Mouse (Mus musculus): ENCODE data around the gene Jmjd6. TPM values are rescaled to one million over a fixed set of nuclear protein-coding genes. Genes with fewer than 3 reads are reported as not detected.
A peak's percentile ranks its signal among the peaks of the same experiment; 100 is the strongest.
"Not testable (repeated sequence)": the region's sequence is repeated elsewhere in the genome, so short reads cannot be mapped to it uniquely, and the experiment has no call there.

Jmjd6 gene
- polyA plus RNA-seq, 1 experiment from 2014 or later, result 94.4 TPM

- peaks cover 23% of the 10 kb centered on the region for H3K36me3 ChIP-seq
- no peaks in the 10 kb centered on the region for H3K27me3 ChIP-seq (replicated peaks)
- H3K27ac ChIP-seq, result no peak overlapping the region
- H3K9ac ChIP-seq, result no peak overlapping the region
- no peak overlapping the region for H3K4me3 ChIP-seq
- H3K4me2 ChIP-seq (replicated peaks), result no peak overlapping the region
- no peaks in the 10 kb centered on the region for H3K9me3 ChIP-seq
- peaks cover 16% of the 10 kb centered on the region for H3K4me1 ChIP-seq
- ATAC-seq (ENCODE audit: low FRiP score, low read depth), result no peak
Observed at GRCm38 (mm10) chr11:116849587-116849986, 6.3 kb upstream of the Jmjd6 start.

DNA sequence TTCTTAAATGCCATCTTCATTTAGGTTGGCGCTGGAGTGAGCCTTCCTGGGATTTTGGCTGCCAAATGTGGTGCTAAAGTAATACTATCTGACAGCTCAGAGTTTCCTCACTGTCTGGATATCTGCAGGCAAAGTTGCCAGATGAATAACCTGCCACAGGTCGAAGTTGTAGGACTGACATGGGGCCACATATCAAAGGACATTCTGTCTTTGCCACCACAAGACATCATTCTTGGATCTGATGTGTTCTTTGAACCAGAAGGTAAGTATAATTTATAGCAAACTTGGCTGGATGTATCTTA lies 5.6 kb upstream of the Jmjd6 start:
- not testable (repeated sequence) for H3K9ac ChIP-seq; H3K27ac ChIP-seq; H3K4me2 ChIP-seq (replicated peaks); H3K9me3 ChIP-seq; H3K4me3 ChIP-seq; H3K27me3 ChIP-seq (replicated peaks); ATAC-seq (ENCODE audit: low FRiP score, low read depth)
- WGBS, result 66% methylated on average over 2 of the region's 2 CpGs
- peaks cover 18% of the 10 kb centered on the region for H3K4me1 ChIP-seq
- peaks cover 23% of the 10 kb centered on the region for H3K36me3 ChIP-seq

DNA sequence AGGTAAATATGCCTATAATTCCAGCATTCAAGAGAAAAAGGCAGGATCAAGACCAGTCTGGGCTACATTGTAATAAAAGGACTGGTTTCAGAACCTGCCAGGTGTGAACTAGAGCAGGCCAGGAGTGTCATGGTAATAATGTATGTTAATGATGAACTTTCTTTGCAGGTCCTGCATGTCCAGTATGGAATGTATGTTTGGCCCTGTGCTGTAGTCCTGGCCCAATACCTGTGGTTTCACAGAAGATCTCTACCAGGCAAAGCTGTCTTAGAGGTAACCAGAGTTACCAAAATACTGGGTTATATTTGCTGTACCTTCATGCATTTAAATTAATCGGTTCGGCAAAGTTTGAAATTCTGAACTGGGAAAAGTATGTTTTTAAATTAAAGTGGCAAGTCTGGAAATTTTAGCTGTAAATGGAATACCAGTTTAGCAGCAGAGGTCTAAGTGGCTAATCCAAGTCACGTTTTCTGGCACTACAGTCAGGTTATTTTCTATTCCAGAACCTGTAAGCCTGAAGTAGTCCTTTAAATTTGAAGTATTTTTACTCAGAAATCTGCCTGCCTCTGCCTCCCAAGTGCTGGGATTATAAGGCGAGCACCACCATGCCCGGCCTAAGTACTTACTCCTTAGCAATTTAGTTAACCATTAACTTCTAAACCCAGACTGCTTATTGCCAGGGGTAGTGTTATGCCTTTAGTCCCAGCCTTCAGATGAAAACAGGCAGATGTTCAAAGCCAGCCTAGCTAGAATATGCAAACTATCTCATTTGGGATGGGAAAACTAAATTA lies 5.0 kb upstream of the Jmjd6 start:
- no peak for ATAC-seq (ENCODE audit: low FRiP score, low read depth)
- no peaks in the 10 kb centered on the region for H3K27me3 ChIP-seq (replicated peaks)
- no peak overlapping the region for H3K4me2 ChIP-seq (replicated peaks)
- H3K27ac ChIP-seq, result no peak overlapping the region
- peaks cover 23% of the 10 kb centered on the region for H3K36me3 ChIP-seq
- peaks cover 20% of the 10 kb centered on the region for H3K4me1 ChIP-seq
- 80% methylated on average over 5 of the region's 5 CpGs for WGBS
- H3K9ac ChIP-seq, result no peak overlapping the region
- no peaks in the 10 kb centered on the region for H3K9me3 ChIP-seq
- H3K4me3 ChIP-seq, result no peak overlapping the region

DNA sequence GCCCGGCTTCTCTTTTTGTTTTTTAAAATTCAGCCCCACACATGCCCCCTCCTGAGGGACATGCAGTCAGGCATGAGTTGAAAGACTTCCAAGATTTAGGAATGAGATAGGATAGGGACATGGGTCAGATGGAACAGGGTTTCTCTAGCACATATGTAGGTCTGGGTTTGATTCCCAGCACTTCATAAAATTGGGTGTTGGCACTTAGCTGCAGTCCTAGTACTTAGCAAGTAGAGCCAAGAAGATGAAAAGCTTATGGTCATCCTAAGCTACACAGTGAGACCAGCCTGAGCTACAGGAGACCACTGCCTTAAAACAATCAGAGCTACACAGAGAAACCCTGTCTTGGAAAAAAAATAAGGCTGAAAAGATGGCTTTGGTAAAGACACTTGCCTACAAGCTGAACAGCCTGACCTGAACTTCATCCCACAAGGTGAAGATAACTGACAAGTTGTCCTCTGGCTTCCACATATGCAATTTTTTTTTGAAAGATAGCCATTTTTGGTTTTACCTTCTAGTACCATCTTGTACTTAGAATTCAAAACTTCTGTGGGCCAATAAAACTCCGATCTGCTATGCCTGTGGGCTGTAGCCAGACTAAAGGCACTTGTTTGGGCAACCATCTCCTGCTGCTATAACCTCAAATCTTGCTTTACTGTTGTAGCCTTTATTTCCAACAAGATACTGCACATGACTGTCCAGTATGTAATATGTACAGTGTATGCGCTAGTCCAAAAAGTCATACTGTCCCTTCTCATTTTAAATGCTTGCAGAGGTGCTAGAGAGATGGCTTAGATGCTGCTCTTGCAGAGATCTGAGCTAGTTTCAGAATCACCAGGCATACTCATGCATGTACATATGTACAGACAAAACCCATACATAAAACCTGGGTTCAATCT lies 4.2 kb upstream of the Jmjd6 start:
- Histone ChIP-seq H3K9me3 (no peaks in the 10 kb centered on the region), H3K9ac (no peak overlapping the region), H3K27ac (no peak overlapping the region), H3K36me3 (peaks cover 23% of the 10 kb centered on the region), H3K4me2 (replicated peaks) (no peak overlapping the region), H3K4me3 (no peak overlapping the region), H3K27me3 (replicated peaks) (no peaks in the 10 kb centered on the region), H3K4me1 (peaks cover 20% of the 10 kb centered on the region)
- no peak for ATAC-seq (ENCODE audit: low FRiP score, low read depth)
- 94% methylated on average over 3 of the region's 3 CpGs for WGBS

- no peak for ATAC-seq (ENCODE audit: low FRiP score, low read depth)
- Histone ChIP-seq H3K4me2 (replicated peaks) (no peak overlapping the region), H3K9ac (no peak overlapping the region), H3K36me3 (peaks cover 23% of the 10 kb centered on the region), H3K27ac (no peak overlapping the region), H3K9me3 (no peaks in the 10 kb centered on the region), H3K4me1 (peaks cover 25% of the 10 kb centered on the region), H3K4me3 (no peak overlapping the region), H3K27me3 (replicated peaks) (no peaks in the 10 kb centered on the region)
- 82% methylated on average over 4 of the region's 4 CpGs for WGBS
Observed at GRCm38 (mm10) chr11:116846593-116847181, 3.4 kb upstream of the Jmjd6 start.

GRCm38 (mm10) chr11:116842531-116843260 lies 553 bp downstream of the Jmjd6 start:
- Histone ChIP-seq H3K9me3 (no peaks in the 10 kb centered on the region), H3K4me1 (peaks cover 39% of the 10 kb centered on the region), H3K27ac (peak overlapping the region; percentile 95), H3K4me3 (peak overlapping the region; percentile 74), H3K27me3 (replicated peaks) (no peaks in the 10 kb centered on the region), H3K36me3 (peaks cover 35% of the 10 kb centered on the region), H3K4me2 (replicated peaks) (peak overlapping the region; percentile 91), H3K9ac (peak overlapping the region; percentile 90)
- peak; percentile 83 for ATAC-seq (ENCODE audit: low FRiP score, low read depth)
- under 1% methylated on average over 73 of the region's 73 CpGs for WGBS

- WGBS, result 89% methylated on average over 4 of the region's 4 CpGs
- no peak for ATAC-seq (ENCODE audit: low FRiP score, low read depth)
- H3K4me2 ChIP-seq (replicated peaks), result peak overlapping the region; percentile 91
- H3K4me1 ChIP-seq, result peaks cover 39% of the 10 kb centered on the region
- no peak overlapping the region for H3K27ac ChIP-seq
- H3K9me3 ChIP-seq, result no peaks in the 10 kb centered on the region
- peak overlapping the region; percentile 30; the same call in 1 of the 2 replicates for H3K9ac ChIP-seq
- no peaks in the 10 kb centered on the region for H3K27me3 ChIP-seq (replicated peaks)
- 0 out of 2 replicates have a peak overlapping the region, but pooled peaks have one; percentile 13 for H3K4me3 ChIP-seq
- H3K36me3 ChIP-seq, result peaks cover 51% of the 10 kb centered on the region
Observed at GRCm38 (mm10) chr11:116840748-116841147, 2.5 kb downstream of the Jmjd6 start.

- no peak overlapping the region for H3K27ac ChIP-seq
- H3K9me3 ChIP-seq, result no peaks in the 10 kb centered on the region
- H3K36me3 ChIP-seq, result peaks cover 63% of the 10 kb centered on the region
- 0 out of 2 replicates have a peak overlapping the region, but pooled peaks have one; percentile 3 for H3K4me2 ChIP-seq (replicated peaks)
- ATAC-seq (ENCODE audit: low FRiP score, low read depth), result no peak
- H3K9ac ChIP-seq, result 0 out of 2 replicates have a peak overlapping the region, but pooled peaks have one; percentile 10
- H3K4me3 ChIP-seq, result no peak overlapping the region; the same call in 1 of the 2 replicates
- 74% methylated on average over 7 of the region's 7 CpGs for WGBS
- peaks cover 37% of the 10 kb centered on the region for H3K4me1 ChIP-seq
- no peaks in the 10 kb centered on the region for H3K27me3 ChIP-seq (replicated peaks)
Observed at GRCm38 (mm10) chr11:116839601-116840000, 3.6 kb downstream of the Jmjd6 start.

DNA sequence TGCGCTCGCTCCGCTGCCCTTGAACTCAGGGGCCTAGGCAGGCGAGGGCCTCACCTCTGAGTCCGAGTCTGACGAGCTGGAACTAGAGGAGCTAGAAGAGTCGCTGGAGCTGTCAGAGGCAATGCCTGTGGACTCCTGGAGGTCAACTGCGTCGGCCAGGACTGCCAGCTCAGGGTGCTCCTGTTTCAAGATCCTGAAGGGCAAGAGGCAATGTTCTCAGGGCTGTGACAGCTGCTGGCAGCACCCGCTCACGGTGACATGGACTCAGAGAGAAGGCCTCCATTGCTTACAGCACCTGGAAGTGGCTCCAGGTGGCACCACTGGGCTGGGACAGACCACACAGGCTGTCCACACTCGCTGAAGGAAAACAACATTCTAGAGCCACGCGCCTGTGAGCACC lies 4.3 kb downstream of the Jmjd6 start:
- no peaks in the 10 kb centered on the region for H3K27me3 ChIP-seq (replicated peaks)
- H3K36me3 ChIP-seq, result peaks cover 69% of the 10 kb centered on the region

GRCm38 (mm10) chr11:116837441-116837840 lies 5.8 kb downstream of the Jmjd6 start:
- H3K4me3 ChIP-seq, result no peak overlapping the region
- no peak for ATAC-seq (ENCODE audit: low FRiP score, low read depth)
- H3K9me3 ChIP-seq, result no peaks in the 10 kb centered on the region
- H3K9ac ChIP-seq, result no peak overlapping the region
- WGBS, result 93% methylated on average over 10 of the region's 10 CpGs
- peaks cover 80% of the 10 kb centered on the region for H3K36me3 ChIP-seq
- H3K27ac ChIP-seq, result no peak overlapping the region
- no peaks in the 10 kb centered on the region for H3K27me3 ChIP-seq (replicated peaks)
- peaks cover 37% of the 10 kb centered on the region for H3K4me1 ChIP-seq
- no peak overlapping the region for H3K4me2 ChIP-seq (replicated peaks)

More for the DNA sequence above, 4.3 kb downstream of the Jmjd6 start:
- H3K27ac ChIP-seq, result no peak overlapping the region
- H3K4me3 ChIP-seq, result no peak overlapping the region
- no peaks in the 10 kb centered on the region for H3K9me3 ChIP-seq
- WGBS, result 95% methylated on average over 14 of the region's 14 CpGs
- no peak overlapping the region for H3K4me2 ChIP-seq (replicated peaks)
- no peak for ATAC-seq (ENCODE audit: low FRiP score, low read depth)
- no peak overlapping the region for H3K9ac ChIP-seq
- H3K4me1 ChIP-seq, result peaks cover 30% of the 10 kb centered on the region

DNA sequence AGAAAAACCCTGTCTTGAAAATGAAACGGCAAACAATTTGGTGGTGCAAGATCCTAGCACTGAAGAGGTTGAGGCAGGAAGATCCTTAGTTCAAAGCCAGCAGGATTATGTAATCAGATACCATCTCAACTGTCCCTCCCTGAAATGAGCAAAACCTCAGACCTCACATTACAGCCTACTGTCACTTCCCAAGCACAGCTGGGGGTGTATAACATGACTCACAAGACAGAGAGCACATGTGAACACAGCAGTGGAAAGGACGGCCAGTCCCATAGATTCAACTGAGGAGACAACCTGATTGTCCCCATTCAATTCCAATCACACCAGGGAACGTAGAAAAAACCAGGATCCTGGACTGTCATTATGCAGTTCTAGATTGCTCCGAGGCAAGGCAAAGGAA lies 7.0 kb downstream of the Jmjd6 start:
- Histone ChIP-seq H3K36me3 (peaks cover 83% of the 10 kb centered on the region), H3K4me1 (peaks cover 30% of the 10 kb centered on the region)
- ATAC-seq (ENCODE audit: low FRiP score, low read depth), result no peak

More for the DNA sequence above, 7.0 kb downstream of the Jmjd6 start:
- 94% methylated on average over 4 of the region's 4 CpGs for WGBS
- Histone ChIP-seq H3K9me3 (no peaks in the 10 kb centered on the region), H3K27ac (no peak overlapping the region), H3K27me3 (replicated peaks) (no peaks in the 10 kb centered on the region), H3K9ac (no peak overlapping the region), H3K4me2 (replicated peaks) (no peak overlapping the region), H3K4me3 (no peak overlapping the region)

All from neural tube, embryonic 12.5 days (tissue).